Mouse (Mus musculus) neural tube, embryonic 10.5 days (tissue): Measurements from ENCODE around the gene Tango6.
"Not testable (repeated sequence)": the region's sequence is repeated elsewhere in the genome, so short reads cannot be mapped to it uniquely, and the experiment has no call there.

ENCODE experiments used
- DNase-seq: peaks from one replicate; pipeline ENCODE4 v3.0.0-alpha.2; 2017; ENCODE audit warnings: low spot score; ENCODE audit errors: extremely low spot score

The Tango6 gene

DNA sequence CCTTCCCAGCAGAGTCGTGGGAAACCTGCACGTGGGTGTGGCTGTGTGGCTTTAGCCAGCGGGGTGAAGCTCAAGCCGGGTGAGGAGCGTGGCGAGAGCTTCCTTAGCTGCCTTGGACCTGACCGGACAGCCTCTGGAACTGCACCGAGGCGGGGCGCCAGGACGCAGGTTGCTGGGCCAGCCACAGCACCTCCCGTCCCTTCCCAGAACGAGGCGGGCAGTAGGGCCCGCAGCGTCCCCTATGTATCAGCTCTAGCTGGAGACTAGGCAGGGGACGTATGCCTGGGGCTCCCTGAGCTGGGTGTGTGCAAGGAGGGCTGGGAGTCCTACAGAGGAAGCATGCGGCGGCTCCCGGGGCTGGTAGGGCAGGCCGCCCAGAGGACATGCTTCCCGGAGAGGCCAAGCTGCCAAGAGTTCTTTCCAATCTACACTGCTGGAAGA, 189.1 kb downstream of the Tango6 start:
- peak; percentile 74 for DNase-seq

DNA sequence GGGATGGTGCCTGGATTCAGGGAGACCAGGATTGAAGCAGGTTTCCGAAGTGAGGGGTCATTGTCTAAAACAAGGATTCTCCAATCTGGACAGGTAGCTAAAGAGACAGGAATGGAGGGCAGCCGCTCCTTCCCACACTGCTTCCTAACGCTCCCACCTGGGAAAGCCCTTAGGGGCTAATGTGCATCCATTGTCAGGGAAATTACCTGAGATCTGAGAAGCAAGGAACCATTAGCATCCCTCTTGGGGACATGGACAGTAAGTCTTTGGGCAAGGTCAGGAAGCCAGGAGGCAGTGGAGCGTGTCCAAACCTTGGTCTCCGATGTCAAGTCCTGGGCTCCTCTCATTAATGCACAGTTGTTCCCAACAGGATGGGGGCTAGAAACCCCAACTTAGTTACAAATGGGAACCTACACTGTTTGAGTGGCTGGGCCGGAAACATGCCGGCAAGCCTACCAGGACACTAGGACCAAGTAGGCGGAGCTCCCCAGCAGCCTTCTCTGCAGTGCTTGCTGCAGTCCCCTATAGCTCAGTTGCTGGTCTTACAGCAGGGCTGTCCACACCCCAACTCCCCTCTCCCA, 189.7 kb downstream of the Tango6 start:
- no peak for DNase-seq

DNA sequence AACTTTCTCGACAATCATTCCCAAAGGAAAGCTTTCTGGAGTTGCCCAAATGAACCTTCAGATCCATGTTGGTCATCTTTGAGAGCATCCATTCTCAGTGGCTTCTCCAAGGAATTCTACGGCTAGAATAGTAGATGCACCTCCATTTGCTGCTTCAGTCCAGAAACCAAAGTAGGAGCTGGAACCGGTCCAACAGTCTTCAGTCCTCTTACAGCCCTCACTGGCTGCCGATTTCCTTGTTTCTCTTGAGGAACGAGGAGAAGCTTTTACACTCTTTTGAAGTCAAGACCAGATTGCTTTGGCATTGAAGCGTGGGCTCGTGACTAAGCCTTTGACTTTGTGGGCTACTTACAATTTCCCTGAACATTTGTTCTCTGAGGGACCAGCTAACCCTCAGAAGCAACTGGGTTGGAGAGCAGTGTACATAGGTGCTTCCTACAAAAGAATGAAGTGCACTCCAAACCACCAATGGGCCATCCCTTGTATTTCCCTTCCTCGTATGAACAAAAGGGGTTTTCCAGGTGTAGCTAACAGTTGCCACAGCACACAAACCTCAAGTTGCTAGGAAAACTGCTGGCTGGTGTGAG, 197.3 kb downstream of the Tango6 start:
- no peak for DNase-seq

DNA sequence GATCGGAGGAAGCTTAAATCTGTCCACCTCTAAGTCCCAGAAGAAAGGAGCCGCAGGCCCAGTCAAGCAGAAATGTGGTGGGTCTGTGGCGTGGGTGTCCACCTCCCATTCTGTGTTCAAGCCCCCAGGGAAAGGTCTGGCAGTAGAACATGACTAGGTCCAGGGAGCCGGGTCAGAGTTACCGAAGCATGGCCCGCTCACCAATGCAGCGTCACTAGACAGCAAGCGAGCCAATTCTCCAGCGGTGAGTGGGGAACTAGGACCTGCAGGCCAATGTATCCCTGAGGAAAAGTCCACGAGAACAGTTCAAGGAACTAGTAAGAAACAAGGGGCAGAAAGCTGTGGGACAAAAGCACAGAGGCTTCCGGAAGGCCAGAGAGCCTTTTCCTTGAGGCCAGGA, 201.2 kb downstream of the Tango6 start:
- not testable (repeated sequence) for DNase-seq

DNA sequence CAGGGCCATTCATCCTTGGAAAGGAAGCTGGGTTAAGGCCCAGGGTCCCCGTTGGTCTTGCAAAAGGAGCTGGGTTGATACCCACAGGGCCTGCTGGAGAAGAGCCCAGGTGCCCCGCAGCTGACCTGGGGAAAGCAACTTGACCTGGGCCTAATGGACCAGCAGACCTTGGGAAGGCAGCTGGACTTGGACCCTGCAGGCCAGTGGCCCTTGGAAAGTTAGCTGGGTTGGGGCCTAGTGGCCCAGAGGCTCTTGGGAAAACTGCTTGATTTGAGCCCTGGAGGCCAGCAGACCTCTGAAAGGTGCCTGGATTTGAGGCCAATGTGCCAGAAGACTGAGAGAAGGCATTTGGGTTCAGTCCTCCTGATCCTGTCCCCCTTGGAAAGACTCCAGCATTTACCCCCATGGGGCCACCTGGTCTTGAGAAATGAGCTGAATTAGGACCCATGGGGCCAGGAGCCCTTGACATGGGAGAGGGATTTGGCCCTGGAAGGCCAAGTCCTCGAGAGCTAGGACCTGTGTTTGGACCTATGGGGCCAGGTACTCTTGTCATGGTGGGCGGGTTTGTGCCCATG, 202.0 kb downstream of the Tango6 start:
- DNase-seq: not testable (repeated sequence)

DNA sequence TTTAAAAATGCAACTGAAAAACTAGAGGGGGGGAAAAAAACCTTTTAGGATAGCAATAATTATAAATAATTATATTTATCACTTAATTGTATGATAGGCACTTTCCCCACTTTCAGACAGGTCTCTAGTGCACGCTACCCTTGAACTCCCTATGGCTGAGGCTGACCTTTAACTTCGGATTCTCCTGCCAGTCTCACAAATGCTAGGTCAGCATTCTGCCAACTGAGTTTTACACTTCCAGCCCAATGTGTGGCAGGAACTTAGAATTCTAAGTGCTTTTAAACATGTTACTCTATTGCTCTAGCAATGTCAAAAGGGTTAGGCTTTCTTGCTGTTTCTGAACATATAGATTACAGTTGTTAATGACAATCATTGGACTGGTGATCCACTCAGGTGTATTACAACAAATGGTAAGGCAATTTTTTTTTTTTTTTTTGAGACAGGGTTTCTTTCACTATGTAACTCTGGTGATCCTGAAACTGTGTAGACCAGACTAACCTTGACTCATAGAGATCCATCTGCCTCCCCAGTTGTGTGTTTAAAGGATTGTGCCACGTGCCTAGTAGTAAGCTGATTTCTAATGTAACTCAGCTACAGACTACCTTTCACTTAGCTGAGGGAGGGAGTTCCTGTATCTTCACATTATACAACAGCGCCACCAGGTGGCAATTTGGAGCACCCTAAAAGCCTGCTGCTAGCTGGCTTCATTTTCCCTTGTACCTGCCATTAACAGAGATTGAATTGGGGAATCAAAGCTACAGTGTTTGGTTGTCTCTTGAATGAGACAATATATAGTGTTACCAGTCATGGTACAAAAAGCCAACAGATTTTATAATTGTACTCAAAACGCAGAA, 204.7 kb downstream of the Tango6 start:
- peak; percentile 62 for DNase-seq

DNA sequence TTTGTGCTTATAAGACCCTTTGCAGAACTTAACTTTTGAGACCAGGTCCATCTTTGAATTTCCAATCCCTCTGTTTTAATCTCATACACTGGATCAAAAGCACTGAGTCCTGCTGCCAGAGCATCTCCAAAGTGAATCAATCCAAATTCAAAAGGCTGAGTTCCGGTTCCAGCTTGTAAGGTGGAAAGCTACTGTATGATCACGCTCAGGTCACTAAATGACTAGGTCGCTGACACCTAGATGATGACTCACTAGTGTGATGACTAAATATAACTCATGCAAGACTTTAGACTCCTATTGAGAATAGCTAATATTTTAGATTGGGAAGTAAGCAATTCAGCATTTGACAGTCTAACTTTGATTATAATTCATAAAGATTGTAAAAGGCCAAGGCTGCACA, 205.9 kb downstream of the Tango6 start:
- no peak for DNase-seq

DNA sequence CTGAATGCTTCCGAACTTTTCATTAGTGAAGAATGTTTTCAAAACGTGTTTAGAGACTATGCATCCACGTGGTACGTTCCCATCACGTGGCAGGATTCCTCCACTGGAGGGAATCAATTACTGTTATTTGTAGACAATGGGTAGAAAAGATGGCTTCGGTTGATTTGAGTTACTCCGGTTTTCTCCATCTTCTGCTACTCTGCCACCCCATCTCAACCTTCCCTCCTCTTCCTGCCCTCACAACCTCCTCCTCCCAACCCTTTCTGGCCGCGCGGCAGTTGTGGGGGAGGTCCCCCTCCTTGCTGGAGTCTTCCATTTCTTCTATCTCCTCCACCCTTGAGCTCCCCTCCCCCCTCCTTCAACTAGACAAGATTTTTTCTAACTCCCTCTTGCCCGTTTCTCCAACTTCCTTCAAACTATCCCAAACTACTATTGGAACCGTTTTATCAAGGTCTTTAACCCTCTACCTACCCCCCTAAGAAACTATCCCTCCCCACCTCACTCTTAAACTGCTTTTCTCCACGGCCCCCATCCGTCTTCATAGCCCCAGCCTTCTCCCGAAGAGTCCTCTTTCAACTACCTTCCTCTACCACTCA, 209.4 kb downstream of the Tango6 start:
- DNase-seq: peak; percentile 59

DNA sequence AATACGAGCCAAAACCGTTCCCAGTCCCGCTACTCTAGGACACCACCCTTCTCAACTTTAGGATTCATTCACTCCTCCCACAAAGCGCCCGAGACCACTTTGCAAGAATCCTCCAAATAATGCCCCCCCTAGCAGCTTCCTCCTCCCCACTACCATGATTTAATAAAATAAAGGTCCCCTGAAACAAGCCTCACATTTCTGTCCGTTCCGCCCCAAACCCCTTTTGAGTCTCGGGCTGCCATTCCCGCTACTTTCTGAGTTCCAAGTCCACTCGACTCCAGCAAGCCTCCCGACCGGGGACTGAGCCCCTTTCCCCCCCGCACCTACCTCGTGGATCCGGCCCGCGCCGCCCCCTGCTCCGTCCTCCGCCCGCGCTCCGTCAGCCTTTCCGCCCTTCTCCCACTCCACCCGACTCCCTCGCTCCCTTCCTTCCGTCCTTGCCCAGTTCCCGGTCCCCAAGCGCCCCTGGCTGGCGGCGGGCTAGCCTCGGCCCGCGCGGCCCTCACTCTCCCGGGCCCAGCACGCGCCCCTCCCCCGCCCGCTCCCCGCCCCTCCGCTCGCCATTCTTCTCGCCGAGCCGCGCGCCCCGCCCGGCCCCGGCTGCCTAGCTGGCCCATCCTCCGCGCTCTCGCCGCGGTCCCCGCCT, 210.1 kb downstream of the Tango6 start:
- peak; percentile 84 for DNase-seq

DNA sequence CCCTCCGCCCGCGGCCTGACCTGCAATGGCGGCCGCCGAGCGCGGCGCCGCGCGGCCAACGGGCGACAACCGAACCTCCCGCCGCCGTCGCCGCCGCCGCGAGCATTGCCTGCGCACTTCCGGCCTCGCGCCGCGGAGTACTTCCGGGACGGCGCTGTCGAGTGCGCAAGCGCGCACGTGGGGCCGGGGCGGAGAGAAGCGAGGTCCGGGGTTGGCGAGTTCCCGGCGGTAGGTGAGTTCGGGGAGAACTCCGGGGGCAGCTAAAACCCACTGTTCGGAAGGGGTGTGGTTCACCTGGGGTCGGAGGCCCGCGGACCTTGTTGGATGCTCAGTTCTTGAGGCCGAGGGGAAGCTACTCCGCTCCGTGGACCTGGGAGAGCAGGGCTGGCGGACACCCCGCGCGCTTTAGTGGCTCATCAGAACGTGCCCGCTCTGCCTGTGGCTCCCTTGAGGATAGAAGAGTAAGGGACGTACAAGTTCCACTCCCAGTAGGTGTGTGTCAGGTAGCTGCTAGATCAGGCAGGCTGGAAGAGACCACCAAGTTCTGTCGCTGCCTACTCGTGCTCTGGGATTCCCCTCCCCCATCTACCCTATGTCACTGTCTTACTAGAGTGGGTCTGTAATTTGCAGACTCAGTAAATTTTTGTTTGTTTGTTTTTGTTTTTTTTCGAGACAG, 210.8 kb downstream of the Tango6 start, which contains the start of gene Utp4:
TSS of gene Utp4 (plus strand) at position 156 of the 676 bp plus-strand sequence.
- peak; percentile 93 for DNase-seq

DNA sequence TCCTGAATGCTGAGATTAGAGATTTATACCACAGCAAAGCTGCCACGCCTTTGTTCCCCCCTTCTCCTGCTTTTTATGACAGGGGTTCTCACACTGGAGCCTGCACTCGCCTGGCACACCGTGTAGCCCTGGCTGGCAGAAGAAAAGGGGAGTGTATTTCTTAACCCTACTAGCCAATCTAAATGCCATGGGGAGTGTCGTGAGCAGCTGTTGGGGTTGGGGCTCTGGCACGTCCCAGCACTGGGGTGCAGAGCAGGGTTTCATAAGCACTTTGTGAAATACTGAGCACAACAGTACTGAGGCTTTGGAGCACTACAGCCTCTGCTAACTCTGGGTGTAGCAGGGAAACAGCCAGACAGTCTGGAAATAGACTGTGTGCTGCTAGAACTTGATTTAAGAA, 216.6 kb downstream of the Tango6 start:
- no peak for DNase-seq
